Mouse (Mus musculus) retina, adult 2 months (tissue): ENCODE data around the gene Gap43.
"Not testable (repeated sequence)": the region's sequence is repeated elsewhere in the genome, so short reads cannot be mapped to it uniquely, and the experiment has no call there.

Experiments
- DNase-seq: peaks from one replicate; pipeline ENCODE4 v3.0.0-alpha.2; 2012; ENCODE audit warnings: low read depth, low spot score

Gene Gap43

GRCm38 (mm10) chr16:42294481-42294880 is 46.0 kb downstream of the Gap43 start:
- DNase-seq, result no peak

- no peak for DNase-seq
Measured at GRCm38 (mm10) chr16:42294056-42294455, 46.4 kb downstream of the Gap43 start.

GRCm38 (mm10) chr16:42291572-42291971 is 48.9 kb downstream of the Gap43 start:
- no peak for DNase-seq

- no peak for DNase-seq
Measured at GRCm38 (mm10) chr16:42284005-42284404, 56.4 kb downstream of the Gap43 start.

- DNase-seq, result no peak
Measured at GRCm38 (mm10) chr16:42277713-42278112, 62.7 kb downstream of the Gap43 start.

GRCm38 (mm10) chr16:42277268-42277667 is 63.2 kb downstream of the Gap43 start:
- DNase-seq, result no peak

- peak; percentile 47 for DNase-seq
Measured at GRCm38 (mm10) chr16:42276216-42277141, 64.0 kb downstream of the Gap43 start.

- no peak for DNase-seq
Measured at GRCm38 (mm10) chr16:42275518-42276215, 64.8 kb downstream of the Gap43 start.

GRCm38 (mm10) chr16:42271213-42271612 is 69.2 kb downstream of the Gap43 start:
- DNase-seq, result no peak

- DNase-seq, result no peak
Measured at GRCm38 (mm10) chr16:42269587-42269967, 70.9 kb downstream of the Gap43 start.

GRCm38 (mm10) chr16:42268843-42269586 is 71.4 kb downstream of the Gap43 start:
- no peak for DNase-seq

GRCm38 (mm10) chr16:42265185-42265584 is 75.3 kb downstream of the Gap43 start:
- no peak for DNase-seq

- DNase-seq, result no peak
Measured at GRCm38 (mm10) chr16:42262935-42263542, 77.4 kb downstream of the Gap43 start.

GRCm38 (mm10) chr16:42255693-42256092 is 84.8 kb downstream of the Gap43 start:
- DNase-seq, result no peak

- no peak for DNase-seq
Measured at GRCm38 (mm10) chr16:42255222-42255621, 85.2 kb downstream of the Gap43 start.

- no peak for DNase-seq
Measured at GRCm38 (mm10) chr16:42252252-42252651, 88.2 kb downstream of the Gap43 start.

GRCm38 (mm10) chr16:42244121-42244520 is 96.3 kb downstream of the Gap43 start:
- not testable (repeated sequence) for DNase-seq

- no peak for DNase-seq
Measured at GRCm38 (mm10) chr16:42231306-42231705, 109.1 kb downstream of the Gap43 start.
